Mouse (Mus musculus): ENCODE measurements around the gene Prl.

DNA sequence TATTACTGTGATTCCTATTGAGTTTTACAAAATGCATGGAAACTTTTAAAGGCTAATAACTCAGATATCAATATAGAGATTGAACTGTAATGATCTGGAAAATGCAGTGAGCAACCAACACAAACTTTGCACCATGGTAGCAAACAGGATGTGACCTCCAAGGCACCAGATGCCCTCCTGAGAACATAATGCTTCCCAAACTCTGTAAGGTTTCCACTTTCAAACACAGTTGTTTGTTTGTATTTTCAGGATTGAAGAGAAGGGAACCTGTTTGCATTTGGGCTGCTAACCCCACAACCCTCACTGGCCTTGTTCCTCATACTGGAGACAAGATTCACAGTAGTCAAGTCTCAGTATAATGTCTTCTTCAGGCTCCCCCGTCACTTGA is 25.5 kb upstream of the Prl start:
- TF ChIP-seq POLR2A (IDR thresholded peaks at IDR 0.05; ENCODE audit: borderline replicate concordance, insufficient read depth, low read length) (no peak), CTCF (IDR thresholded peaks at IDR 0.05; ENCODE audit: borderline replicate concordance, insufficient read depth, low read depth, low read length) (no peak)

Data from cerebellum, adult 2 months (tissue).